Mouse (Mus musculus) spleen, adult 12 weeks (tissue): Measurements from ENCODE around the gene Clec16a.

ENCODE experiments used
- DNase-seq: peaks from one replicate; pipeline ENCODE4 v3.0.0; 2022; ENCODE audit warnings: low spot score

The Clec16a gene

GRCm38 (mm10) chr16:10682521-10682920 is 137.4 kb downstream of the Clec16a start:
- DNase-seq: no peak

- no peak for DNase-seq
These were observed 138.3 kb downstream of the Clec16a start for GRCm38 (mm10) chr16:10683193-10684000.

GRCm38 (mm10) chr16:10689748-10690318 is 144.7 kb downstream of the Clec16a start:
- DNase-seq: no peak

GRCm38 (mm10) chr16:10690442-10690841 is 145.3 kb downstream of the Clec16a start:
- no peak for DNase-seq

- DNase-seq: no peak
These were observed 146.6 kb downstream of the Clec16a start for GRCm38 (mm10) chr16:10691705-10692104.

GRCm38 (mm10) chr16:10692848-10693247 is 147.7 kb downstream of the Clec16a start:
- DNase-seq: no peak

GRCm38 (mm10) chr16:10693424-10693823 is 148.3 kb downstream of the Clec16a start:
- no peak for DNase-seq

GRCm38 (mm10) chr16:10694414-10694851 is 149.3 kb downstream of the Clec16a start:
- no peak for DNase-seq

GRCm38 (mm10) chr16:10697861-10698659 is 152.9 kb downstream of the Clec16a start:
- no peak for DNase-seq

GRCm38 (mm10) chr16:10699316-10699715 is 154.2 kb downstream of the Clec16a start:
- no peak for DNase-seq

GRCm38 (mm10) chr16:10700160-10700559 is 155.0 kb downstream of the Clec16a start:
- no peak for DNase-seq

GRCm38 (mm10) chr16:10702399-10702798 is 157.3 kb downstream of the Clec16a start:
- no peak for DNase-seq

GRCm38 (mm10) chr16:10703932-10704331 is 158.8 kb downstream of the Clec16a start:
- no peak for DNase-seq

GRCm38 (mm10) chr16:10705396-10705795 is 160.3 kb downstream of the Clec16a start:
- no peak for DNase-seq

GRCm38 (mm10) chr16:10711524-10711923 is 166.4 kb downstream of the Clec16a start:
- no peak for DNase-seq

GRCm38 (mm10) chr16:10713041-10713440 is 167.9 kb downstream of the Clec16a start:
- DNase-seq: no peak

GRCm38 (mm10) chr16:10713441-10714239 is 168.5 kb downstream of the Clec16a start:
- DNase-seq: no peak

- DNase-seq: no peak
These were observed 170.1 kb downstream of the Clec16a start for GRCm38 (mm10) chr16:10715211-10715610.

GRCm38 (mm10) chr16:10715632-10716031 is 170.5 kb downstream of the Clec16a start:
- DNase-seq: no peak

- no peak for DNase-seq
These were observed 171.6 kb downstream of the Clec16a start for GRCm38 (mm10) chr16:10716696-10717095.

- no peak for DNase-seq
These were observed 174.8 kb downstream of the Clec16a start for GRCm38 (mm10) chr16:10719971-10720370.
